Mouse (Mus musculus): ENCODE measurements around the gene Txndc5. TPM values are rescaled to one million over a fixed set of nuclear protein-coding genes. Genes with fewer than 3 reads are reported as not detected.

The Txndc5 gene
- 184 and 210 TPM in 2 replicates for polyA plus RNA-seq (2015; fragmentation: Nextera tagmentation; extraction: Ambion mirVana)

GRCm38 (mm10) chr13:38528687-38529294, at the start of gene Txndc5:
Gene Txndc5, minus strand, starts transcription at chr13:38528824.

Other genes starting within 250 kb of the Txndc5 start
- gene Bmp6, start 183.7 kb downstream of the Txndc5 start, polyA plus RNA-seq (2015; fragmentation: Nextera tagmentation; extraction: Ambion mirVana): 3.0 and 3.4 TPM in 2 replicates
- gene Bloc1s5, start 106.3 kb upstream of the Txndc5 start, polyA plus RNA-seq (2015; fragmentation: Nextera tagmentation; extraction: Ambion mirVana): 11.3 and 14.4 TPM in 2 replicates
- 31.0 and 32.0 TPM in 2 replicates for gene Eef1e1, start 130.2 kb upstream of the Txndc5 start, polyA plus RNA-seq (2015; fragmentation: Nextera tagmentation; extraction: Ambion mirVana)

All from urinary bladder, postnatal 0 days (tissue).